Mouse (Mus musculus) neutrophil, adult 83 days (primary cell): ENCODE data around the gene Nlrp9c. TPM values are rescaled to one million over a fixed set of nuclear protein-coding genes. Genes with fewer than 3 reads are reported as not detected.

Source experiments
- total RNA-seq, 2 experiments: library from RNA; stranded (reverse); gene quantifications; one replicate each; pipeline ENCODE4 v1.2.4; 2023

The Nlrp9c gene
- total RNA-seq = not detected

GRCm38 (mm10) chr7:26403600-26403999 is at the start of gene Nlrp9c:
Gene Nlrp9c (minus strand): TSS chr7:26403700.

GRCm38 (mm10) chr7:26434813-26435212 is 31.3 kb upstream of the Nlrp9c start, which contains the start of gene Nlrp4a:
Gene Nlrp4a (plus strand): TSS chr7:26435113.

GRCm38 (mm10) chr7:26306926-26307325 is 96.6 kb downstream of the Nlrp9c start, which contains the start of gene Cyp2a4:
Gene Cyp2a4 (plus strand): TSS chr7:26307169.

Other genes with a start within 250 kb of the Nlrp9c start
- gene Cyp2b9, start 230.3 kb downstream of the Nlrp9c start, total RNA-seq = under 1 TPM; 0.22 to 0.31 TPM
- not detected for gene Vmn1r184, start 143.4 kb downstream of the Nlrp9c start, total RNA-seq
- not detected for gene Cyp2a4, start 96.5 kb downstream of the Nlrp9c start, total RNA-seq
- gene Nlrp4a, start 31.4 kb upstream of the Nlrp9c start, total RNA-seq = not detected
- not detected for gene Nlrp9a, start 131.3 kb upstream of the Nlrp9c start, total RNA-seq
- not detected for gene Vmn1r185, start 214.8 kb upstream of the Nlrp9c start, total RNA-seq